Mouse (Mus musculus) spleen, adult 12 weeks (tissue): ENCODE data around the gene Gm4513.
"Not testable (repeated sequence)": the region's sequence is repeated elsewhere in the genome, so short reads cannot be mapped to it uniquely, and the experiment has no call there.

Source experiments
- DNase-seq: peaks from one replicate; pipeline ENCODE4 v3.0.0; 2022; ENCODE audit warnings: low spot score

The Gm4513 gene

DNA sequence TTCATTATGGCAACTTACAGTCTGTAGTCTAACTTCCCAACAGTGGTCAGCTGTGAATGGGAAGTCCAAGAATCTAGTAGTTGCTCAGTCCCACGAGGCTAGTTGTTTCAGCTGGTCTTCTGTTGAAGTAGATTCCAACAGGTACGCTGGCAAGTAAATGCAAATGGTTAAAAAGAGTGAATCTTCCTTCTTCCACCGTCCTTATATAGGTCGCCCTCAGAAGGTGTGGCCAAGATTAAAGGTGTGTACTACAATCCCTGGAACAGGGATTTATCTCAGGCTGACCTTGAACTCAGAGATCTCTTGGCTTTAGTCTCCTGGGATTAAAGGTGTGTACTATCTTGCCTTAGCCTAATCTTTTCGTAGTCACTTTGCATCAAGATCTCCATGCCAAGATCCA is at the start of gene Gm4513:
TSS of gene Gm4513 (minus strand) at position 101 of the 400 bp plus-strand sequence.
- not testable (repeated sequence) for DNase-seq

DNA sequence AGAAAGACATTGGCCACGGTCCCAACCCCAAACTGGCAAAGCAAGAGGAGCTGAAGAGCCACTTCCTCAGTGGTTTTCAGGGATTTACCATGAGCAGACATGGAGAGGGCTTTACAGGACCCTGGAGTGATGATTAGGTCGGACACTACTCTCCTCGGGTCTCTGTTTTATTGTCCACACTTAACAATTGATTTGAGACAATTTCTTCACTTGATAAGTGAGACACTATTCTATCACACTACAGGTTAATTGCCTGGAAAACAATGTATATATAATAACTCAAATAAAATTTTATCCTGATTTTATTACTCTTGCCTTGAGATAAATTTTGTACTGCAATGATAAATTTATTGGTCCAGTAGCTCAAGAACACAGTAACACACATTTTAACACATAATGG is 22.7 kb downstream of the Gm4513 start, which contains the start of gene Gm4141:
TSS of gene Gm4141 (minus strand) at position 101 of the 400 bp plus-strand sequence.
- not testable (repeated sequence) for DNase-seq

DNA sequence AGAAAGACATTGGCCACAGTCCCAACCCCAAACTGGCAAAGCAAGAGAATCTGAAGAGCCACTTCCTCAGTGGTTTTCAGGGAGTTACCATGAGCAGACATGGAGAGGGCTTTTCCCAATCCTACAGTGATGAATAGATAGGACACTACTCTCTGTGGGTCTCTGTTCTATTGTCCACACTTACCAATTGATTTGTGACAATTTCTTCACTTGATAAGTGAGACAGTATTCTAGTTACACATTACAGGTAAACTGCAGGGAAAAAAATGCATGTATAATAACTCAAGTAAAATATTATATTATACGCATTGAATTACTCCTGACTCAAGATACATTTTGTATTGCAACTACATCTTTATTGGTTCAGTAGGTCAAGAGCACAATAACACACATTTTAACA is 53.2 kb downstream of the Gm4513 start, which contains the start of gene Gm5726:
TSS of gene Gm5726 (minus strand) at position 101 of the 400 bp plus-strand sequence.
- DNase-seq, result not testable (repeated sequence)
